Mouse (Mus musculus) spleen, adult 12 weeks (tissue): Measurements from ENCODE around the gene Gm20388.
A peak's percentile ranks its signal among the peaks of the same experiment; 100 is the strongest.

Source experiments
- DNase-seq: peaks from one replicate; pipeline ENCODE4 v3.0.0; 2022; ENCODE audit warnings: low spot score

The Gm20388 gene

DNA sequence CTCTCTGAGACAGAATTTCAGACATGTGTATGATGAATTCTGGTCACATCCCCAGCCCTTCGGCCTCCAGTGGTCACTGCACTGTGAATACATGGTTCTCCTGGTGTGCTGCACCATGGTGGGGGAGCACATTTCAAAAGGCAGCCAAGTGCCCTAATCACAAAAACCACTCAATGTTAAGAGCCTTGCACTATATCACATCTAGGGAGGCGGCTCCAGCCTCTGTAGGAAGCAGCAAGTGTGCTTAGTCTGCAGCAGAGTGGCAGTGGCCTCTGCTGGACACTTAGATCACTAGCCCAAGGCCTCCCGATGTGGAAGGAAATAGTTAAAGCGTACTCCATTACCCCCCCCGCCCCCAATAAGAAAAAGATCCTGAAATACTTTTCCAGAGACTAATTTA, 2988.4 kb downstream of the Gm20388 start:
- no peak for DNase-seq

DNA sequence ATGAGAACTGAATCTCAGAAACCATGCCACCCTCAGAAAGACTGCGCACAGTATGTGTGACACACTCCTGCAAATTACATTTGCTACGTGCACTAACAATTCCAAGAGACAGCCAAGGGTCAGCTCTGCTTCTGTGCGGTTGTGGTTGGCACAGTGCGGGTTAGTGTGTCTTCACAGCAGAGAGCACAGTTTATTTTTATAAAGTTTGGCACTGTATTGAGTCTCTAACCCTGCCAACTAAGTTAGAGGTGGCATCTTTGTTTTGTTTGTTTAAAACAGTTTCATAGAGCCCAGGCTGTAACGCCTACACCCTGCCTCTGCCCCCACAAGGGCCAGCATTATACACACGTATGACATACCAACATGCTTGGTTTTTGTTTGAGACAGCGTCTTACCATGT, 2990.8 kb downstream of the Gm20388 start:
- DNase-seq = no peak

DNA sequence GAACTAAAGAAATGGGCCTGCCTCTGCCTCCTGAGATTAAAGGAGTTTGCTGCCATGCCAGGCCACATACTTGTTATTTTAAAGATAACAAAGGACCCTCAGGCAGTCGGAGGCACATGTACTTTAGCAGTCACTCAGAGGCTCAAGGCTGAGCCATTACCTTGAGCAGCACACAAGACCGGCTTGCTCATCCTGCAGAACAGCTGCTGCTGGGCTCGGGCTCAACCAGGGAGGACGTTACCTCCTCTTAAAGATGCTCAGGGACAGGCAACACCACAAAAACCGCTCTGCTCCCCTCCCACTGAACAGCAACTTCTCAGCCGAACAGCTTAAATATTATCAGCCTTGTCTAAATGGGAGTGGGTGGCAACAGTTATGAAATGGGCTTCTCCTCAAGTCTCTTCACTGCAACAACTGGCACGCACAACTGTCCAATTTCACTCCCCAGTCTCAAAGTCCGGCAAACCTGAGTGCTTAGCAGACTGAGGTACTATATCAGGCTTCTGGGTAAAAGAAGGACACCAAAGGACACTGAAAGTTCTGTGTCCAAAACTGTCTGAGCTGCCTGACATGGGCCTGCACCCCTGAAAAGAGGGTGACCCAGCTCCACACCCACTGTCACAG, 2991.4 kb downstream of the Gm20388 start:
- no peak for DNase-seq

DNA sequence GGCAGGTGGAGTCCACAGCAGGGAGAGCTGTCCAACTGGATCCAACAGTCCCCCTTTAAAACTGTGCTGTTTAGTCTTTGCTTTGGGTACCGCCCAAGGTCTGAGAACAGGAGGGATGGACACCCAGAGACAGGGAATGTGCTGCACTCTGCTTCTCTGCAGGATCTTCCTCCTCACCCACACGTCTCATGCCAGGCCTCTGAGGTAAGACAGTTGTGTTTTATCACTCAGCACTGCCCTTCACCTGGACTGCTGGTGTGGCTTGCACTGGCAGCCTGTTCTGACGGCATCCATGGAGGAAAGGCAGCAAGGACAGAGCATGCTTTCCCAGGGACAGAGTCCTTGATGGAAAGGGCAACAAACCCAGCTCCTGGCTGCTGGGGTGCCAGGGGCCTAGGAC, 2991.9 kb downstream of the Gm20388 start:
- DNase-seq = no peak

DNA sequence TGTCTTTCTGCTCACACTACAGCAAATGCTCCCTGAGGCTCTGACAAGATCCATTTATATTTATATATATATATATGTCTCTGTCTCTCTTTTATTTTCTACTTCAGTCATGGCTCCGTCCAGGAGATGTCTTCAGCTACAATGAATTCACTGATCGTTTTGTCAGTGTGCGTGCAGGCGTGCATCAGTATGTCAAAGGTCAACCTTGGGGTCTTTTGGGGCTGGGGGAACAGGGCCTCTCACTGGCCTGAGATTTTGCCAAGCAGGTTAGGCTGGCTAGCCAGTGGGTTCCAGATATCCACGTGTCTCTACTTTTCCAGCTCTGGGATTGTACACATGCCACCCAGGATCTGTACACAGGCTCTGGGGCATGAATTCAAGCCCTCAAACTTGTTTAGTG, 2992.4 kb downstream of the Gm20388 start:
- no peak for DNase-seq

DNA sequence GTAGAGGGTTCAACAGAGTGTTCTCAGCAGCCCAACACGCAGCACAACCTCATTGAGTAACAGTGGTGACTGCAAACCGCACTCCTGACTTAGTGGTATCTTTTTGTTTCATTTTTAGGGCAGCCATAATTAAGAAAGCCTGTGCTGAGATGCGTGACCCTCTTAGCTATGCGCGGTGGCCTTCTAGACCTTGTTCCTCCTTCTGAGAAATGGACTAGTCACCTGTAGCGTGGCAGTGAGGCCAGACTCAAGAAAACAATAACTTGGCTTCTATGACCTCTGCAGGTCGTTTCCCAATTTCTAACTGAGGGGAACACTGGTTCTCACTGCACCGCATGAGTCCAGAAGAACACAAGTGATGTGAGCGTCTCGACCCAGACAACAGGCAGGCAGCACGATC, 2993.9 kb downstream of the Gm20388 start:
- no peak for DNase-seq

DNA sequence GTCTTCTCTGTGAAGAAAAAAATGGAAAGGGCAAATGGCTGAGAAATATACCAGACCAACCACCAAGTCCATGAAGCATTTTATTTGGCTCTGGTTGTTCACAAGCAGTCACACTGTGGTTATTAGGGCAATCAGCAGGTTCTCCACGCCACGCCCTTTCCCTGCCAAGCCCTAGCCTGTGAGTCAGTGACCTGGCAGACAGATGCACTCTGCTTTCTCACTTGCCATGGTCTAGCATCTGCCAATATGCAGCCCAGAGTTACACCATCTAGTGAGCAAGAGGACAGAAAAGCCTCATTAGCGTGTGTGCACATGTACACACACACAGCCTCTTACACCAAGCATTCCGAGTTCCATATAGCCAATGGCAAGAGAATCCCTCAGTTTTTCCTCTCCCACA, 2994.7 kb downstream of the Gm20388 start:
- peak; percentile 33 for DNase-seq

DNA sequence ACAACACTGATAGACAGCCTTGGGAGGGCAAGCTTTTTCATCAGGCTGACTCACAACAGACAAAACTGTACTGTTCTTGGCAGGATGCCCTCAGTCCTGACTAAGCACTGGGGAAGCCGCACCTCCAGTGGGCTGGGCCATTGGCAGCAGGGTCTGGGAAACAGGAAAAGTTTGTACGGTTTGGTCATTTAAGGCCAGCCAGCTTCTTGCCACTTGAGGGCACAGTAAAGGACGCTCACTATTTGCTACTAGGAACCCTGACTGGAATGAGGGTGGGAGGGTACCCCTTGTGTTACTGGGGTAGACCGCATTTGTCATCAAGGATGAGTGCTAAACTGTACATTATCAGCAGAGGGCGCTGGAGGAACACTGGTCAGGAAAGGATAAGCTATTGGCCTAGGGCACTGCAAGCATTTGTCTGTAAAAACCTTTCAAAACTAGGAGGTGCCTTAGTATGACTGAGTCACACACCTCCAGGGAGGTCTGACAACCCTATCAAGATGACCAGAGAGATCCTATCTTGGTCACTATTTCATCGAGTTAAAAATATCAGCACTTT, 2995.9 kb downstream of the Gm20388 start:
- peak; percentile 91 for DNase-seq

DNA sequence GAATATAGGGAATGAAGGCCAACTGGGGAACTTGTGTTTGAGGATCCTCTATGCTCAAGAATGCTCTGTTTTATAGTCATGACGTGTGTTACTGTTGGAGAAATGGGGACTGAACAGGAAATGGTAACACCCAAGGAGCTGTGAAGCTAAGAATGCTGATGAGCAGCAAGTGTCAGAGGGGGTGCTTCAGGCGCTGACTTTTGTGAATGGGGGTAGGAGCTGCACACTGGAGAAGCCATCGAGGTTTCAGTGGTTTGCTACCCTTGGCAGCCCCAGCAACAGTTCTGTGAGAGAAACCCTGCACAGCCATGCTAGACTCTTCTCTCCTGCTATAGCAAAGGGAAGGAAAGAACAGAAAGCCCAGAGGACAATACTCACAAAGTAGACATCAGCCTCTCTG, 3001.5 kb downstream of the Gm20388 start:
- DNase-seq = no peak

DNA sequence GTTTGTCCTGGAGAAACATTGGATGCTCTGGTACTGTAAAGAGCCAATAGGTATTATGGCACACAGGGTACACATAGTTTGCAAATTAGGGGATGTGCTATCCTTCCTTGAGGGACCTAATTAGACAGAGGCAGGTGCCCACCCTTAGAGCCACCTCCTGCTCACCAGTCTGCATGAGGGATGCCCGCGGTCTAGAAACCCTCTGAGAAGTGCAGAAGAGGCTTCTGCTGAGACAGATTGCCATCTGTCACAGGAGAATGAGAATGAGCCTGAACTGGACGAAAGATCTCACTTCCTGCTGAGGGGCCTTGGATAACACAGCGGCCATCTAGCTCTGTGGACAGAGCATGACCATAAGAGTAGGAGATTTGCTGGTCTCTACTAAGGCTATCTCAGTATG, 3002.2 kb downstream of the Gm20388 start:
- no peak for DNase-seq

DNA sequence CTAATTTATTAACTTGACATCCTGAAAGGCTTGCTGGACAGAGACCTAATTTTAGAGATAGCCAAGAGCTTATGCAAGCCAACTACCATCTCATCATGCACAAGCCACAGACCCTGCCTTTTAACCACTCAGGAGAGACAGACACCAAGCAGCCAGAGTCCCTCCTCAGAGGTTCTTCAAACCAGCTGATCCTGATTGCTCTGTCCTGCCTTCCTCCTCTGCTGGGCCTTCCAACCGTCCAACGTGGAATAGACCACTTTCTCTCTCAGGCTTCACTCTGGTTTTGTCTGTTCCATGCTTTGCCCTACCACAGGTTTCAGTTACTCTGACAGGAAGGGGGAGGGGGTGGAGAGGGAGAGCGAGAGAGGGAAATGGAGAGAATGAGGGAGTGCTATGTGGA, 3006.1 kb downstream of the Gm20388 start:
- DNase-seq = no peak

DNA sequence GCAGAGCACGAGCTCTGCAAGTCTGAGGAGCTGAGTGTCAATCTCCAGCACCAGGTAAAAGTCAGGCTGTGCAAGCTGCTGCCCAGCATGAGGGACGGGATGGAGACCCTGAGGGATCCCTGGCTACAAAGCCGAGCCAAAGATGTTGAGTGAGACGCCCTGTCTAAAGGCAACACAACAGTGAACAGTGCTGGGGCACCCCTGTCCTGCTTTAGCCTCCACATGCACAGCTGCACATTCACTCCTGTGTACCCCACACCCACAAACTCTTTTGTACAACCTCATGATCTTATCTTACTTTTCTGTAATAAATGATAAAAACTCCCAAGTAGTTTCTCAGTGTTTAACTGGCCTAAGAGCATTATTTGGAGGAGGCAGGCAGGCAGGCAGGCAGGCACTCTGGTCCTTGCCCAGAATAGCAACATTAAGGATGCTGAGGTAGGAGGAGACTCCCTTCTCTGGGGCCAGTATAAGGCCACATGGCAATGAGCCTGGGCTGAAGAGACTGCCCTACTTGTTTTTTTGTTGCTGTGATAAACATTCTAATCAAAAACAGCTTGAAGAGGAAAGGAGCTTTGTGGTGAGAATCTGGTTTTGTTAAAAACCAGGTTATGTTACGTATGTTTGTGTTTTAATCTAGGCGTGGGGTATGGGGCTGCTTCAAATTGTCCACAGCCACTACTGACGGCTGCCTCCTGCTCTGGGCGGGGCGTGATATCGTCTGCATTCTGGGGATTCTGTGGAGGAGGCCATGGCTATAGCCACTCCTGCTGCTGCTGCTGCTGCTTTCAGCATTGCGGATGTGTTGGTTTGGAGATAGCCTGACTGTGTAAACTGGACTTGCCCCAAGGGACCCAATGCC, 3007.1 kb downstream of the Gm20388 start:
- DNase-seq = no peak

DNA sequence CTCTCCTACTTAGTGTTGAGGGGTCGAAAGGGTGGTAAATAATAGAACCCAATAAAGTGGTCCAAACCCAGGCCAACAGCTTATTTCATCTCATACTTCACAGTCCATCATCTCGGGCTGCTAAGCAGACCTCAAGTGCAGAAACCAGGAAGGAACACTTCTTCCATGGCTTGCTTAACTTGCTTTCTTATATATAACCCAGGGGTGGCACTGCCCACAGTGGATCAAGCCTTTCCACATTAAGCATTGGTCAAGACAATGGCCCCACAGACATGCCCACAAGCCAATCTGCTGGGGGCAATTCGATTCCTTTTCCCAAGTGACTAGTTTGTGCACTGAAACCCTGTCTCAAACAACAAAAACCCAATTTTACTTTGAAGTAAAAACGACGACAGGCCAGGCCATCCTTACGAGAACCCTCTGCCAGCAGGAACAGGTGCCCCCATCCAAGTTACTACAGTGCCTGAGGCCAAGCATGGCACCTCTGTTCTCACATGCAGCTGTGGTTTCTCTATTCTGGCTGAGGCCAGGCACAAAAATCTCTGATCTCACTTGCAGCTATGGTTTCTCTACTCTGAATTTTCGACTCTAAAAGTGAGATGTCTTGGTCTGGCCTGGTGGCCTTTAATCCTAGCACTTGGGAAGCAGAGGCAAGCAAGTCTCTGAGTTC, 3007.9 kb downstream of the Gm20388 start:
- DNase-seq = no peak

DNA sequence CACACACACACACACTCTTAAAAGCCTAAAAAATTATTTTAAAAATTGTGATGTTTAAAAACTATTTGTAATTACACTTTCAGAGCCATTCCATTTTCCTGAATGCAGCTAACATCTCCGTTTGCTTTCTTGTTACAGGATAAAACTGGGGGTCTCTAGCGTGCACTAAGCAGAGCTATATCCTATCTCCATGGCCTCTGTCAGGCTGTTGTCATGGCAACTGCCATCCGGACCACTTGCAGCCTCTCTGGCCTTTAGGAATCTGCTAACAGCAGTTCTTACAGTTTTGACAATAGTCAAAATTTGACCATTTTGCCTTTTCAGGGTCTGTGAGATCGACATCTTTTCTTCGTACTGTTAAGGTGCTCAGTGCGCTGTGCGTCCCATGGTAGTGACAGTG, 3010.2 kb downstream of the Gm20388 start:
- no peak for DNase-seq

DNA sequence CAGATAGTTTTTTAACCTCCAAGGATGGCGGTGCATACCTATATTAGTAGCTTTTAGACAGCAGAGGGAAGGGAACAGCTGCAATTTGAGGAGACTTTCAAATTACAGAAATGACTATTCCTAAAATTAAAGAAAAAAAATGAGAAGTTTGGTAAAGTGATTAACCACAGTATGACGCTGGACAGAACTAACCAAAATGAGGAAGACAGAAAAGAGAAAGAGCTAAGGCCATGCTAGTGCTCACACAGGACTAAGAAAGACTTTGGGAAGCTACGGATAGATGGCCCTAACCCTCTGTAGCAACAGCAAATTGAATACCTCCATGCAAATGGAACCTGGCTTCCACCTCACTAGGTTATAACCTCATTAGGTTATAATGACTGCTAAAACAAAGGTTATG, 3012.3 kb downstream of the Gm20388 start:
- no peak for DNase-seq

DNA sequence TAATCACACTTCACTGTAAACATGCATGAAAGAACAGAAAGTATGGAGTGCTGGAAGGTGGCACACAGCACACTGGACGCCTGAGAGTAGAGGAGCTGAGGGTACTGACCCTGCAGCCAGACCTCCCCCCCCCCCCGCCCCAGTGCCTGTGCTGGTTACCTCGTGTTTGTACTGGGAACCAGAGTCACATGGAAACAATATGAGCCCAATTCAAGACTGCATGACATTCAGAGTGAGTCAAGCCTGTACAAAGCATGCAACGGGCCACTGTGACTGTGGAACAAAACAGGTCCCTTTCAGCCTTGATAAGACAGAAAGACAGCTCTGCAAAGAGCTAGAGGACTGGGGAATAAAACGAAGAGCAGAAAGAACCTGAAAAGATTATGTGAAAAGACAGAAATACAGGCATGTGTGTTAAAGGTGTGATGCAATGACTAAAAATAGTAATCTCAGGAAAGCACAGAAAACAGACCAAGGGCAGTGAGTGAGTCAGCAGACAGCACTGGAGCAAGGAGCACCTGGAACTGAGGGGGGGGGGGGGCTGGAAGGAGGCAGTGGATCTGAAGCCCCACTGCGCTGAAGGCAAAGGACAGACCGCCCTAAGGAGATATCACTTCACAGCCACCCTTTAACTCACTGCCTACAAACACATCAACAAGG, 3012.9 kb downstream of the Gm20388 start:
- no peak for DNase-seq

DNA sequence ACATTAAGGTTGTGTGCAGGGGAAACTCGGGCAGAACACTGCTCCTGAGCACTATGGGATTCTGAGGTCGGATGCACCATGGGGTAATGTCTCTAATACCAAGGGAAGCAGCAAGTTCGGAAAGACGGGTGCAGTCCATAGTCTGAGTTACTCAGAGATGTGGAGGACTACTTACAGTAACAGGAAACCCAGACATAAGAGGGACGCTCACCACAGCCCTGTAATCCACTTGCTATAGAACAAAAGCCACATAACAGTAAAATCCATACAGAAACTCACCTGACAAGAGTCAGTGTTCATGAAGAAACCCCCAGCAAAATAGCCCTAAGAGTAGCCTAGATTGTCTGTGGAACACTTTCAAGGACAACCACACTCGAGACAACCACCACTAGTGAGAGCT, 3013.4 kb downstream of the Gm20388 start:
- no peak for DNase-seq

DNA sequence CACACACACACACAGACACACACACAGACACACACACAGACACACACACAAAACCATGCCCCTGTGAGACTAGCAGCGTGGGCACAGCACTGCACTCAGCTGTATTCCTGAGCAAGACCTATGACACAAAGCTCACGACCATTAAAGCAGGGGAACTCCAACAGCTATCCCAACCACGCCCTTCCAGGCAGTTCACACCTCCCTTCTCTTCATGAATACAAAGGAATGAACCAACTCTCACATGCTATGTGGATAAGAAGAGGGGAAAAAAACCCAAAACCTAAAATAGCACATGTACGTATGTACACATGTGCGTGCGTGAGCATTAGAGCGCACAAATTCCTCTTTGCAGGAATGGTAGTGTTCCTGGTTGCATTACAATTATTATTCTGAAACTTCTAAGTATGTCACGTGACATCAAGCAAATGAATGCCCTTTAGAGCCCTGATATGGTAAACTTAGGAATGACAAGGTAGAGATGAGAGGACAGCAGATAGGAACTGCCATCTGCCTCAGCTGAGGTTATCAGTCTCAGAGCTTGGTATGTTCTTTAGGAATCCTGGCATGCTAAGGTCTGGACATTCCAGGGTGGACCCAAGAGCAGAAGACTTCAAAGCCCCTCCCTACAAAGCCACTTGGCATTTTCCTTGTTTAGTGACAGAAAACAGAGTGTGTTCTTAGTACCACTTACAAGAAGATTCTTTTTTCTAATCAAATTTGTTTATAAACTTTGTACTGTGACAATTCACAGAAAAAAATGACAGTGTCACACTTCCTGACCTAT, 3015.5 kb downstream of the Gm20388 start:
- no peak for DNase-seq

DNA sequence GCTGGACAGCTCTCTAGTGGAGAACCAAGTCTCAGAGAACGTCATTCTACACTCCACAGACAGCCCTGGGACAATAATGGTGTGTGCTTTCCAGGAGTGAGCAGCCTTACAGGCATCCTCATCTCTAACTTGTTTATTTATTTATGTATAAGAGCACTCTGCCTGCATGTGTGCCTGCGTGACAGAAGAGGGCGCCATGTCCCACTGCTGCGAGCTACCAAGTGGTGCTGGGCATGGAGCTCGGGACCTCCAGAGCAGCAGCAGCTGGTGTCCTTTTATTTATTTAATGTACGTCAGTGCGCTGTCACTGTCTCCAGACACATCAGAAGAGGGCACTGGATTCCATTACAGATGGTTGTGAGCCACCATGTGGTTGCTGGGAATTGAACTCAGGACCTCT, 3016.1 kb downstream of the Gm20388 start:
- no peak for DNase-seq

DNA sequence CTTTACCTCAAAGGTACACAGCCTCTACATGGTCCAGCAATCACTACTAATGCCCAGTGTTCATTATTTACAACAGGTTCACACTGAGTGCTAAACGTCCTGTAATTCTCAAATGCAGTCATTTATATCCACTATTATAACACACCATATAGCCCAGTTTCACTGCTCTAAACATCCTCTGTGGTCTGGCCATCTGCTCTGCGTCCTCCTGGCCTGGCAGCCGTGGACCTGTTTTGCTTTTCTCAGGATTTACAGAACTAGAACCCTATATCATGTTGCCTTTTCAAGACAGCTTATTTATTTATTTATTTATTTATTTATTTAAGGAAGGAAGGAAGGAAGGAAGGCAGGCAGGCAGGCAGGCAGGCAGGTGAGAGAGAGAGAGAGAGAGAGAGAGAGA, 3017.2 kb downstream of the Gm20388 start:
- no peak for DNase-seq

DNA sequence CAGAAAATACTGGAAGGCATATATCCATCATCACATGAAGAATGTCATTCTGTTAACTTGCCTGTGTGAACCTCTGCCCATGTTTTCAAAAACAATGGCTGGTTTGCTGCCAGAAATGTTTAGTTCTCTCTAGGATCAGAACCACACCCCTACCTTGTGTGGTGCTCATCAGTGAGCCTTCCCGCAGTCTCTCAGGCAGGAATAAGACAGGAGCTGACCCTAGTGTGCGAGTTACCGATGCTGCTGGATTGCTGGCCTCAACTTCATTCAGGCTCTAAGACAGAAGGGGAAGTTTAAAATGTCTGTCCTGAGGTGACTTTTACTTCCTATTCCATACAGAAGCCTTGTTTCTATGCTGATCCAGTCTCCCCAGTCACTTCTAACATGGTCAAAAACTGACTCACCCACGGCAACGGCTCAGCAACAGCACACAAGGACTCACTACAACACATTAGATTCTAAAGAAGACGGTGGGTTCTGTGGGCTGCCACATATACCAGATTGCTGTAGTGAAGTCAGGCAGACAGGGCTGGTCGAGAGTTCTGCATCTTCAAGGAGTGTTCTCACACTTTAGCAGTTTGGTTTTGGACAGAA, 3018.1 kb downstream of the Gm20388 start:
- no peak for DNase-seq
